Mouse (Mus musculus) CD4-positive, CD25-positive, alpha-beta regulatory T cell, adult 4 months (primary cell): ENCODE measurements around the gene Ngfr. TPM values are rescaled to one million over a fixed set of nuclear protein-coding genes. Genes with fewer than 3 reads are reported as not detected.
"Not testable (repeated sequence)": the region's sequence is repeated elsewhere in the genome, so short reads cannot be mapped to it uniquely, and the experiment has no call there.

Experiments
- ATAC-seq: one replicate; pipeline ENCODE4 v1.8.0; 2017
- polyA plus RNA-seq, 2 experiments: library from polyadenylated mRNA; unstranded; fragments of 100-300 nt; shearing (Covaris generic); gene quantifications; one replicate each; pipeline ENCODE4 v1.2.1; 2017

Gene Ngfr
- polyA plus RNA-seq: not detected

- no peak for ATAC-seq
Measured at GRCm38 (mm10) chr11:95587423-95587951, at the start of gene Ngfr. Gene Ngfr, minus strand, starts transcription at chr11:95587735.

DNA sequence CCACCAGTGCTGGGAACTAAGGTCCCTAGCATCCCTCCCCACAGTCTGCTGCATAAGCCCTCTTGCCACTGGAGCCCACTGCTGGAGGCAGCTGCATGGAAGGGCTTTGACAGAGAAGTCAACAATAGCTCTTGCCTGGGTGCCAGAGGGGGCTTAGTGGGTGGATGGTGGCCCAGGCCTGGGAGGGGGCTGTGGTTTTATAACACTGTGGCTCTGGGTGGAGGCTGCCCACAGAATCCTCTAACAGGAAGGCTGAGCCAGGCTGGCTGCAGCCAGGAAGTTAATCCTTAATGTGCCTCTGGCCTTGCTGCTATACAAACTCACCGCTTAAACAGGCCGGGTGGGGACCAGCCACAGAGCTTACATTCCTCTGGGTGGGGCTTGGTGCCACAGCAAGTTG, 47.5 kb upstream of the Ngfr start:
- ATAC-seq: no peak

- no peak for ATAC-seq
Measured at GRCm38 (mm10) chr11:95633512-95634000, 46.0 kb upstream of the Ngfr start.

- no peak for ATAC-seq
Measured at GRCm38 (mm10) chr11:95632474-95632873, 44.9 kb upstream of the Ngfr start.

- ATAC-seq: no peak
Measured at GRCm38 (mm10) chr11:95631301-95631700, 43.8 kb upstream of the Ngfr start.

DNA sequence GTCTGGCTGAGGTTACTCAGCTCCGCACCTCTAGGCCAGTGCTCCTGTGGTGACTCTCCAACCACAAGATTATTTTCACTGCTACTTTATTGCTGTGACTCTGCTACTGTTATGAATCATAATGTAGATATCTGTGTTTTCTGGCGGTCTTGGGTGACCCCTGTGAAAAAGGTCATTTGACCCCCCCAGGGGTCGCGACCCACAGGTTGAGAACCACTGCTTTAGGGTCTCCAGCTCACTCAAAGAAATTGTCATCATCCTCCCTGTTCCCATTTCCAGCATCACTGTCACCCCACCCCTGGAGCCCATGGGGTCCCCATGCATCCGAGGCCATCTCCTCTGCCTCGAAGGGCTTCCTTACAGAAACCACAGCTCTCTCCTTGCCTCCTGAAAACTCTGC, 43.0 kb upstream of the Ngfr start:
- ATAC-seq: no peak

GRCm38 (mm10) chr11:95622426-95622825, 34.9 kb upstream of the Ngfr start:
- no peak for ATAC-seq

DNA sequence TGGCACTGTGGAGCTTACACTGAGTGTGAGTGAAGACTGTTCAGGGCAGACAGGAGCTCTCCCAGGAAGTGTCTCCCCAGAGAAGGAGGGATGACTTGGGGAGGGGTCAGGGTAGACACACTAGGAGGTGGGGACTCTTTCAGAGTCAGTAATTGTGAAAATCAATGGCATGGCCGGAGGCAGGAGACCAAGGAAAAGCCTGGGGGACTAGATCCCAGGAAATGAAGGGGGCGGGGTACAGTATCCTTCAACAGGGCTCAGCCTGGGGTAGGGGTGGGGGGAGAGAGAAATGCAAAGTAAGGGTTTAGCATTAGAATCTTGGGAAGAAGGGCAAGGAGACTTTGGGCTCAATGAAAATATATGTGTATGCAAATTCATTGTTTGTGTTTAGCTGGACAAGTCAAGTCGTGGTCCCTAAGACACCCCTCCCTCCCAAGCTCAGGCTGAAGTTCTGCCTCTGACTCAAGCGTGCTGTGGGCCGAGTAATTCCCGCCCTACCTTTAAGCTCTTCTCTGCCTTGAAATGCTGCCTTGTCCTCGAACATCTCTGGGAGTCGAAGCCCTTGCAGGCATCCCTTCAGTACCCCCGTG, 34.1 kb upstream of the Ngfr start:
- no peak for ATAC-seq

GRCm38 (mm10) chr11:95621010-95621409, 33.5 kb upstream of the Ngfr start:
- ATAC-seq: no peak

GRCm38 (mm10) chr11:95619886-95620444, 32.4 kb upstream of the Ngfr start:
- ATAC-seq: no peak

DNA sequence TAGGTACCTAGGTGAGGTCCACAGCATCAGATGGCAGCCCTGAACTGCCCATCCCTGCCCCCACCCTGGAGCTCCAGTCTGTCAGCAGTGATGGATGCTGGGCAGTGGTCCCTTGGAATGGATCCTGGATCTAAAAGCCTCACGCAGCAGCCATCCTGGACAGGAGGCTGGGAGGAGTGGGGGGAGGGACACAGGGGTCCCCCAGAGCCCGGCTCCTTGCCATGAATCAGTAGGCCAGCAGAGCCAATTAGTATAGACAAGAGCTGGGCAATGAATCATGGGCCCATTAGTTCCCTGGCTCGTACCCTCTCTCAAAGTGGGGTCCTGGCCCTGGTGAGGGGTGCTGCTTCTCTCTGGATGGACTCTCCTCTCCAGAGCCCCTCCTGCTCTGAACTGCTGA, 31.5 kb upstream of the Ngfr start:
- no peak for ATAC-seq

DNA sequence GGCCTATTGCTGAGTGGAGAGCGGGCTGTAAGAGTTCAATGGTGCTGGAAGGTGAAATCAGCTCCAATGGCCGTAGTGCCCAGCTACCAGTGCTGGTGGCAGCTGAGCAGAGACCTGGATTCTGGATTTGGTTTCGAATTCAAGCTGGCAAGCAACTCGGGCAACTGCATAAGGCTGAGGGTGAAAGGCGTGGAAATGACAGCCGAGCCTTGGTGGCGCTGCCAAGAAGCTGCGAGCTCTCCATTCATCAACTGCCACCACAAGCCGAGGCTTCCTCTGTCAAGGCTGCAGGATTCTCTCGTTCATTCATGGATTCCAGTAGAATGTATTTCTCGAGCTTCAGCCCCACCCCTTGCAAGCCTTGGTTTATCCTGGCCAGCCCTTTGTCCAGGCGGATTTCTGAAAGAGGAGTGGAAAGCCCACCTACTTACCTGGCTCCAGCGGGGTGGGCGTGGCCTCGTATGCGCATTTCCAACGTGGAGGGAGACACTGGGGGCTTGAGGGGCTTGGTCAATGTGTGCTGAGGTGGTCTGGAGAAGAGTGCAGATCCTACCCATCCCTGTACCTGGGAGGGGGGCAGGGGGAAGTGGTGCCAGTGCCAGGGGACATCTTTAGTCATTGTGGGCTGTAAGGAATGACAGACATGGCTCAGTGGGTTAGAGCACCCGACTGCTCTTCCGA, 30.4 kb upstream of the Ngfr start:
- ATAC-seq: no peak

DNA sequence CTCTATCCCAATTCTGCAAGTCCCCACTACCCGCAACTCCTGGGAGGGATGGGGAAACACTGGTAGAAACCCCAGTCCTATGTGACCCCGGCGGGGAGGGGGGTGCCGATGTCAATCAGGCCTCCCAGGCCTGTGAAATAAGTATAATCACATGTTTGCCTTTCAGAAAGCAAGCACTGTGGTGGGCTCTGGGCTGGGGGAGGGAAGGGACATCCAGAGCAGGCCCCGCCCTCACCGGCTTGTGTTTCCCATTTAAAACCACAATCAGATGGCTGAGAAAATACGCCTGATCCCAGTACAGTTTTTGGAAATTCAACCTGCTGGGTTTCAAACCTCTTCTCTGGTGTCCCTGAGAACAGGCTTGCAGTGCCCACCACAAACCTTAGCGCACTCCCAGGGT, 27.2 kb upstream of the Ngfr start:
- no peak for ATAC-seq

GRCm38 (mm10) chr11:95611283-95611682, 23.7 kb upstream of the Ngfr start:
- no peak for ATAC-seq

- no peak for ATAC-seq
Measured at GRCm38 (mm10) chr11:95610391-95610902, 22.9 kb upstream of the Ngfr start.

GRCm38 (mm10) chr11:95609924-95610323, 22.4 kb upstream of the Ngfr start:
- ATAC-seq: no peak

- not testable (repeated sequence) for ATAC-seq
Measured at GRCm38 (mm10) chr11:95607286-95607685, 19.8 kb upstream of the Ngfr start.

- ATAC-seq: no peak
Measured at GRCm38 (mm10) chr11:95598214-95599062, 10.9 kb upstream of the Ngfr start.

GRCm38 (mm10) chr11:95597741-95598140, 10.2 kb upstream of the Ngfr start:
- no peak for ATAC-seq

GRCm38 (mm10) chr11:95596704-95597103, 9.2 kb upstream of the Ngfr start:
- no peak for ATAC-seq

DNA sequence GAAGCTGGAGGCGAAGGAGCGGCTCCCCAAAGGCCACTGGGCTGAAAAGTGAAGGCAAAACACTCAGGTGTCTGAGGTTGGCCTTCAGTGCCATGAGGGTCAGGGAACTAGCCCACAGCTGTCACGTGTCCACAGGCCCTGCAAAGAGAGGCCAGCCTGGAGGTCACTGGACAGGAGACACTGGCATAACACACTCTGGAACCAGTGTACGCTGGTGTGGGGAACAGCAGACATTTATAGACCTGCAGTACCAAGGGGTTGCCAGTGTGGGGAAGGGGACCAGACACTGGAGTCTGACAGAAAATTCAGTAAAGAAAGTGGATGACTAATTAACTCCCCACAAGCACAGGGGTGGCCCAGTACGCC, 8.6 kb upstream of the Ngfr start:
- no peak for ATAC-seq

- no peak for ATAC-seq
Measured at GRCm38 (mm10) chr11:95595438-95596149, 8.1 kb upstream of the Ngfr start.
